ENCODE assay signal across 8 mouse cellular contexts in the genomic region with DNA sequence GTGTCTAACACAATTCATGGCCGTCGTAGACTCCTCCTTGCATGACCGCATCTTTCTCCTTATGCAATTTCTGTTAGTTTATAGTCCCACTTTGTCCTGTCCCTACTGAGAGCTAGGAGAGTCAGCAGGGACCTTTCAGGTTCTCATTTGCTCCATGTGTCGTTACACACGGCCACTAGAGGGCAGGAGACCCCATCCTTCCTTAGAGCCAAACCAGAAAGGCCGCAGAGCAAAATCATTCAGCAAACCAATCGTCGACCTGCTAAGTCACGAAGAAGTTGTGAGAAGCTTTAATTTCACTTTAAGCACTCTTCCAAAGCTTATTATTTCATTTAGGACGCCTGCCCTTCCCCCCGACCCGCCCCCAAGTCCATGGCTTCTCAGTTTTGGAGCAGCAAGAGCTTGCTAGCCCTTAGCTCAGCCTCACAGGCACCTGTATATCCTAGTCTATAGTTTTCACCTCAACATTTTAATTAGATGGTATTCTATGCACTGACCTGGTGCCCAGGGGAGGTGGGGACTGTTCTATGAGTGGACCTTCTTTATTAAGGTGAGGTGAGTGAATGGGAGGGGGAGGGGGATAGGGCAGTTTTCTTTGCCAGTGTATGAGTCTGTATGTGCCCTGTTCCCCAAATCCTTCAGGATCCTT. TPM values are rescaled to one million over a fixed set of nuclear protein-coding genes. Genes with fewer than 3 reads are reported as not detected.
DNase-seq lines count a peak whose midpoint lies in the region; ATAC-seq and TF ChIP-seq lines count a peak whose summit lies in the region.

No protein-coding gene starts in this region.

- no peak for TF ChIP-seq POLR2A in CH12.LX (IDR thresholded peaks at IDR 0.05; ENCODE audit: low read depth, low read length)

- H3K4me3 ChIP-seq in CH12.LX (replicated peaks in 1 of 3; ENCODE audit: low read depth in 2 of 3, low read length in 2 of 3, poor library complexity in 1 of 3): peak overlapping the region in 2 of 3 experiments; percentile 26 to 33
- H3K4me3 ChIP-seq in embryonic facial prominence, embryonic 14.5 days (ENCODE audit: low read depth, low read length): no peak overlapping the region

- peak; percentile 96 for TF ChIP-seq RAD21 in CH12.LX (IDR thresholded peaks at IDR 0.05; ENCODE audit: low read depth, low read length)

- peaks cover 17 to 50% of the 10 kb centered on the region in 2 experiments for H3K4me1 ChIP-seq in CH12.LX (ENCODE audit: control insufficient read depth in 1 of 2, insufficient read depth in 2 of 2)
- H3K4me1 ChIP-seq in embryonic facial prominence, embryonic 14.5 days (ENCODE audit: control insufficient read depth, insufficient read depth, low read length): no peaks in the 10 kb centered on the region

- peak overlapping the region; percentile 55 for H3K9ac ChIP-seq in CH12.LX (ENCODE audit: insufficient read depth, low read depth)
- H3K9ac ChIP-seq in embryonic facial prominence, embryonic 14.5 days (ENCODE audit: low read depth, low read length): no peak overlapping the region

- in situ Hi-C loops in CH12.LX (cut with MboI; ENCODE audit: low pct_ligation_motif_present, low pct_unique_long_range_greater_than_20kb, low sequenced_read_pairs): loop anchor here (5.0 to 25.0 kb wide), 5 partner anchors 37 to 468 kb away; partner anchors contain the start of genes Doxl2, Gimap3 and Gimap4

- peaks cover 20 to 26% of the 10 kb centered on the region in 2 experiments for H3K36me3 ChIP-seq in CH12.LX (replicated peaks in 1 of 2; ENCODE audit: control insufficient read depth in 1 of 2, insufficient read depth in 1 of 2, low read length in 1 of 2)
- no peaks in the 10 kb centered on the region for H3K36me3 ChIP-seq in embryonic facial prominence, embryonic 14.5 days (ENCODE audit: control insufficient read depth, insufficient read depth, low read length)

- DNase-seq in CH12.LX (ENCODE audit: extremely low read depth): peak; percentile 89
- DNase-seq in adrenal gland, adult 18-20 months (ENCODE audit: low spot score in 2 of 2): peak; percentile 65 to 68
- DNase-seq in embryonic facial prominence, embryonic 14.5 days (ENCODE audit: low spot score): peak; percentile 73
- DNase-seq in heart, postnatal 36 days: peak; percentile 75 to 80
- DNase-seq in layer of hippocampus, adult 18-20 months (ENCODE audit: low spot score in 2 of 2): peak; percentile 45 to 77
- DNase-seq in lung, postnatal 4 days: peak; percentile 65 to 79
- DNase-seq in right cerebral cortex, postnatal 25 days: peak; percentile 44

- TF ChIP-seq CTCF in CH12.LX (conservative IDR thresholded peaks at IDR 0.05 in 1 of 2, IDR thresholded peaks at IDR 0.05 in 1 of 2; ENCODE audit: low read depth in 2 of 2, low read length in 2 of 2): peak; percentile 71 to 95

- intact Hi-C loops in heart, postnatal 36 days (cut with DNase I): loop anchor here (1.0 to 10.0 kb wide), 5 partner anchors 101 to 309 kb away; partner anchors contain the start of gene Gimap5

- 0 out of 2 replicates have a peak, but pooled peaks have one; percentile 18 for ATAC-seq in embryonic facial prominence, embryonic 14.5 days (ENCODE audit: low read depth)
- no peak for ATAC-seq in monocyte, adult 5-6 weeks (replicated peaks; ENCODE audit: insufficient number of reproducible peaks, low FRiP score, low TSS enrichment, poor library complexity, severe bottlenecking)

- peaks cover 26% of the 10 kb centered on the region for H3K79me2 ChIP-seq in CH12.LX (replicated peaks; ENCODE audit: control insufficient read depth, extremely low read depth, insufficient read depth, poor library complexity, severe bottlenecking)

- no peak for TF ChIP-seq EP300 in CH12.LX (IDR thresholded peaks at IDR 0.05; ENCODE audit: low read length)

- H3K27me3 ChIP-seq in CH12.LX (replicated peaks): no peaks in the 10 kb centered on the region
- no peaks in the 10 kb centered on the region for H3K27me3 ChIP-seq in embryonic facial prominence, embryonic 14.5 days (replicated peaks; ENCODE audit: control insufficient read depth, insufficient read depth, low read length)

- peaks cover 8% of the 10 kb centered on the region for H3K9me3 ChIP-seq in CH12.LX (replicated peaks; ENCODE audit: low read length)
- H3K9me3 ChIP-seq in embryonic facial prominence, embryonic 14.5 days (ENCODE audit: control insufficient read depth, low read length): no peaks in the 10 kb centered on the region

- H3K27ac ChIP-seq in CH12.LX (ENCODE audit: insufficient read depth, low read depth): peak overlapping the region; percentile 55; the same call in 1 of the 2 replicates
- no peak overlapping the region for H3K27ac ChIP-seq in embryonic facial prominence, embryonic 14.5 days (replicated peaks; ENCODE audit: low read depth, low read length)

- 14% methylated on average over 12 of the region's 12 CpGs for WGBS in embryonic facial prominence, embryonic 14.5 days

- dilution Hi-C loops in CH12.LX (cut with MboI; ENCODE audit: extremely low pct_ligation_motif_present, extremely low pct_unique_long_range_greater_than_20kb, low sequenced_read_pairs): loop anchor here (25.0 kb wide), 1 partner anchor 117 kb away; the partner anchor contains the start of gene Gimap3

- peak overlapping the region; percentile 76 for H3K4me2 ChIP-seq in CH12.LX (ENCODE audit: insufficient read depth, low read depth, poor library complexity, severe bottlenecking)
- H3K4me2 ChIP-seq in embryonic facial prominence, embryonic 14.5 days (ENCODE audit: low read depth, low read length): no peak overlapping the region

TF ChIP-seq in CH12.LX, 34 proteins besides CTCF, POLR2A, EP300 and RAD21 (continues in another document):
- TF ChIP-seq GABPA (IDR thresholded peaks at IDR 0.05; ENCODE audit: insufficient replicate concordance, low read depth, low read length) (no peak), NRF1 (IDR thresholded peaks at IDR 0.05; ENCODE audit: low read depth, low read length) (no peak; the same call in 1 of the 2 replicates), MEF2A (IDR thresholded peaks at IDR 0.05; ENCODE audit: borderline replicate concordance, low read depth, low read length) (no peak; the same call in 1 of the 2 replicates), ZMIZ1 (IDR thresholded peaks at IDR 0.05; ENCODE audit: low read depth, low read length) (no peak), KAT2A (IDR thresholded peaks at IDR 0.05; ENCODE audit: insufficient replicate concordance, low read length) (no peak), ZKSCAN1 (IDR thresholded peaks at IDR 0.05; ENCODE audit: borderline replicate concordance, low read depth, low read length) (no peak), BHLHE40 (IDR thresholded peaks at IDR 0.05; ENCODE audit: low read depth, low read length) (no peak), MXI1 (IDR thresholded peaks at IDR 0.05; ENCODE audit: low read depth, low read length) (0 out of 2 replicates have a peak, but pooled peaks have one; percentile 22), USF2 (conservative IDR thresholded peaks at IDR 0.05; ENCODE audit: low read depth, low read length) (no peak), MAX (IDR thresholded peaks at IDR 0.05; ENCODE audit: low read length) (peak; percentile 54), PAX5 (IDR thresholded peaks at IDR 0.05; ENCODE audit: low read length) (no peak), TBP (conservative IDR thresholded peaks at IDR 0.05; ENCODE audit: low read depth, low read length) (no peak)

RNA-seq across cellular contexts. Expression of gene Gimap8, which starts 1.2 kb away (rescaled TPM):
- total RNA-seq in CH12.LX (2012; rRNA removed) (27.9 and 28.5 TPM in 2 replicates), CH12.LX (2014; rRNA removed) (27.5 and 36.8 TPM in 2 replicates)
- 21.6 and 22.1 TPM in 2 replicates for polyA plus RNA-seq in CH12.LX (2012; ENCODE audit: insufficient read length, low read depth)
- total RNA-seq in adrenal gland, adult 18-20 months (2021): 10 to 100 TPM in 1 of 2 experiments, 1 to 10 TPM in 1; 9.2 to 10.9 TPM
- polyA plus RNA-seq in embryonic facial prominence, embryonic 14.5 days (2014; fragmentation: Nextera tagmentation; extraction: Ambion mirVana): 0.46 and 0.93 TPM in 2 replicates
- 1 to 10 TPM; 6.7 to 6.8 TPM for total RNA-seq in heart, postnatal 36 days (2021)
- under 1 TPM; 0.77 to 0.81 TPM for total RNA-seq in layer of hippocampus, adult 18-20 months (2021)
- 132 to 417 TPM (median 134 TPM) in 3 replicates for total RNA-seq in monocyte, adult 5-6 weeks (2017)

RNA-seq across cellular contexts. Expression of gene AI854703, which starts 19.2 kb away (rescaled TPM):
- total RNA-seq in CH12.LX (2012; rRNA removed) (3.5 and 5.3 TPM in 2 replicates), CH12.LX (2014; rRNA removed) (2.1 TPM in 2 replicates)
- polyA plus RNA-seq in CH12.LX (2012; ENCODE audit: insufficient read length, low read depth): 3.1 and 4.8 TPM in 2 replicates
- total RNA-seq in adrenal gland, adult 18-20 months (2021): 1 to 10 TPM; 2.6 to 3.0 TPM
- polyA plus RNA-seq in embryonic facial prominence, embryonic 14.5 days (2014; fragmentation: Nextera tagmentation; extraction: Ambion mirVana): 0.77 and 0.90 TPM in 2 replicates
- under 1 TPM; 0.33 to 0.38 TPM for total RNA-seq in heart, postnatal 36 days (2021)
- 10 to 100 TPM; 13.4 to 13.6 TPM for total RNA-seq in layer of hippocampus, adult 18-20 months (2021)
- total RNA-seq in monocyte, adult 5-6 weeks (2017): 0.19 to 0.21 TPM in 2 of 3 replicates, not detected in the other

RNA-seq across cellular contexts. Expression of gene Gimap9, which starts 30.1 kb away (rescaled TPM):
- 31.0 and 38.5 TPM in 2 replicates for total RNA-seq in CH12.LX (2012; rRNA removed)
- total RNA-seq in CH12.LX (2014; rRNA removed): 75.1 and 83.9 TPM in 2 replicates
- polyA plus RNA-seq in CH12.LX (2012; ENCODE audit: insufficient read length, low read depth): 43.4 and 46.1 TPM in 2 replicates
- 1 to 10 TPM; 6.3 to 7.6 TPM for total RNA-seq in adrenal gland, adult 18-20 months (2021)
- 7.4 and 9.1 TPM in 2 replicates for polyA plus RNA-seq in embryonic facial prominence, embryonic 14.5 days (2014; fragmentation: Nextera tagmentation; extraction: Ambion mirVana)
- 1 to 10 TPM; 4.8 to 5.2 TPM for total RNA-seq in heart, postnatal 36 days (2021)
- total RNA-seq in layer of hippocampus, adult 18-20 months (2021): 1 to 10 TPM in 1 of 2 experiments, under 1 TPM in 1; 0.48 to 1.1 TPM
- total RNA-seq in monocyte, adult 5-6 weeks (2017): 104 to 288 TPM (median 141 TPM) in 3 replicates

RNA-seq across cellular contexts. Expression of gene Gimap4, which starts 38.6 kb away (rescaled TPM):
- 113 and 144 TPM in 2 replicates for total RNA-seq in CH12.LX (2012; rRNA removed)
- 264 and 316 TPM in 2 replicates for total RNA-seq in CH12.LX (2014; rRNA removed)
- 203 and 274 TPM in 2 replicates for polyA plus RNA-seq in CH12.LX (2012; ENCODE audit: insufficient read length, low read depth)
- 10 to 100 TPM; 34.4 to 46.7 TPM for total RNA-seq in adrenal gland, adult 18-20 months (2021)
- polyA plus RNA-seq in embryonic facial prominence, embryonic 14.5 days (2014; fragmentation: Nextera tagmentation; extraction: Ambion mirVana): 12.6 and 13.3 TPM in 2 replicates
- 10 to 100 TPM; 23.6 to 30.4 TPM for total RNA-seq in heart, postnatal 36 days (2021)
- not detected for total RNA-seq in layer of hippocampus, adult 18-20 months (2021)
- 697 to 2,222 TPM (median 742 TPM) in 3 replicates for total RNA-seq in monocyte, adult 5-6 weeks (2017)

RNA-seq across cellular contexts. Expression of gene Zfp775, which starts 43.9 kb away (rescaled TPM):
- total RNA-seq in CH12.LX (2012; rRNA removed): 4.7 and 6.5 TPM in 2 replicates
- 2.6 and 3.2 TPM in 2 replicates for total RNA-seq in CH12.LX (2014; rRNA removed)
- polyA plus RNA-seq in CH12.LX (2012; ENCODE audit: insufficient read length, low read depth): 3.3 and 3.5 TPM in 2 replicates
- total RNA-seq in adrenal gland, adult 18-20 months (2021): 1 to 10 TPM; 8.2 to 9.4 TPM
- 5.9 and 6.1 TPM in 2 replicates for polyA plus RNA-seq in embryonic facial prominence, embryonic 14.5 days (2014; fragmentation: Nextera tagmentation; extraction: Ambion mirVana)
- total RNA-seq in heart, postnatal 36 days (2021): 10 to 100 TPM; 10.4 to 10.7 TPM
- total RNA-seq in layer of hippocampus, adult 18-20 months (2021): 1 to 10 TPM; 7.1 to 8.2 TPM
- 2.6 to 2.8 TPM (median 2.6 TPM) in 3 replicates for total RNA-seq in monocyte, adult 5-6 weeks (2017)

Comparison
In these comparisons a context has a peak if more than half of its experiments do, and no peak if none do; other contexts are left out.
1. RNA of gene Gimap8, which starts 1.2 kb away (total RNA-seq): 132 to 417 TPM in monocyte, adult 5-6 weeks, 27.5 to 36.8 TPM in CH12.LX, 9.2 to 10.9 TPM in adrenal gland, adult 18-20 months and 6.7 to 6.8 TPM in heart, postnatal 36 days; 0.77 to 0.81 TPM in layer of hippocampus, adult 18-20 months; every median in the first group is over 4 times any median in the second.
2. Peak in every context shown above with its lines, with median percentiles within 50 percentile points of each other: DNase-seq.